Mouse (Mus musculus) embryonic facial prominence, embryonic 15.5 days (tissue): ENCODE data around the gene Sorbs2. TPM values are rescaled to one million over a fixed set of nuclear protein-coding genes. Genes with fewer than 3 reads are reported as not detected.

Experiments used
- ATAC-seq: fragments of 200-750 bp; cut with Nextera tagmentation; 2 replicates; pipeline ENCODE4 v1.8.0; 2017; ENCODE audit warnings: low read depth, moderate TSS enrichment; ENCODE audit not compliant: insufficient number of reproducible peaks, low FRiP score, low TSS enrichment
- H3K27ac ChIP-seq: fragments of 300-500 bp; sonication (generic); replicated peaks from 2 replicates; pipeline ENCODE4 v1.5.1; 2015; ENCODE audit warnings: mild to moderate bottlenecking, inconsistent platforms
- H3K27me3 ChIP-seq: fragments of 300-500 bp; sonication (generic); 2 replicates; pipeline ENCODE4 v1.6.1; 2015; ENCODE audit warnings: inconsistent platforms
- H3K36me3 ChIP-seq: fragments of 300-500 bp; sonication (generic); 2 replicates; pipeline ENCODE4 v1.6.1; 2015; ENCODE audit warnings: mild to moderate bottlenecking, inconsistent platforms
- H3K4me1 ChIP-seq: fragments of 300-500 bp; sonication (generic); 2 replicates; pipeline ENCODE4 v1.6.1; 2015; ENCODE audit warnings: inconsistent platforms
- H3K4me2 ChIP-seq: fragments of 300-500 bp; sonication (generic); replicated peaks from 2 replicates; pipeline ENCODE4 v1.6.1; 2015; ENCODE audit warnings: mild to moderate bottlenecking, inconsistent platforms
- H3K4me3 ChIP-seq: fragments of 300-500 bp; sonication (generic); replicated peaks from 2 replicates; pipeline ENCODE4 v1.5.1; 2015; ENCODE audit warnings: mild to moderate bottlenecking, inconsistent platforms
- H3K9ac ChIP-seq: fragments of 300-500 bp; sonication (generic); 2 replicates; pipeline ENCODE4 v1.6.1; 2015; ENCODE audit warnings: inconsistent platforms
- H3K9me3 ChIP-seq: fragments of 300-500 bp; sonication (generic); replicated peaks from 2 replicates; pipeline ENCODE4 v1.6.1; 2016; ENCODE audit warnings: inconsistent platforms
- WGBS: fragments of 180-500 bp; shearing (Covaris S2); methylation state at CpG from one replicate; pipeline ENCODE4 v1.1.7; 2015; 5-methylcytosine and 5-hydroxymethylcytosine counted together
- polyA plus RNA-seq: library from polyadenylated mRNA; unstranded; fragments of >200 nt; fragmentation: Nextera tagmentation; extraction: Ambion mirVana; gene quantifications from 2 replicates; pipeline ENCODE4 v1.2.1, GENCODE M21; 2015

Gene Sorbs2
- polyA plus RNA-seq, 1 experiment from 2014 or later, result 22.3 TPM

GRCm38 (mm10) chr8:45761053-45761452 lies 253.5 kb downstream of the Sorbs2 start:
- Histone ChIP-seq H3K9me3 (no peaks in the 10 kb centered on the region), H3K4me2 (no peak overlapping the region), H3K4me3 (no peak overlapping the region), H3K27me3 (no peaks in the 10 kb centered on the region), H3K27ac (no peak overlapping the region), H3K4me1 (peaks cover 6% of the 10 kb centered on the region; the same call in 1 of the 2 replicates), H3K36me3 (no peaks in the 10 kb centered on the region), H3K9ac (no peak overlapping the region)
- 76% methylated on average over 1 of the region's 1 CpGs for WGBS
- no peak for ATAC-seq

GRCm38 (mm10) chr8:45762982-45763689 lies 255.5 kb downstream of the Sorbs2 start:
- Histone ChIP-seq H3K27ac (no peak overlapping the region), H3K9ac (no peak overlapping the region), H3K27me3 (no peaks in the 10 kb centered on the region), H3K4me1 (peaks cover 6% of the 10 kb centered on the region; the same call in 1 of the 2 replicates), H3K9me3 (no peaks in the 10 kb centered on the region), H3K36me3 (no peaks in the 10 kb centered on the region), H3K4me2 (no peak overlapping the region), H3K4me3 (no peak overlapping the region)
- no peak for ATAC-seq
- 70% methylated on average over 15 of the region's 15 CpGs for WGBS

- no peak overlapping the region; the same call in 1 of the 2 replicates for H3K4me2 ChIP-seq
- H3K27me3 ChIP-seq, result no peaks in the 10 kb centered on the region
- H3K27ac ChIP-seq, result no peak overlapping the region
- H3K9me3 ChIP-seq, result no peaks in the 10 kb centered on the region
- peaks cover 6% of the 10 kb centered on the region; the same call in 1 of the 2 replicates for H3K4me1 ChIP-seq
- 61% methylated on average over 11 of the region's 11 CpGs for WGBS
- no peaks in the 10 kb centered on the region for H3K36me3 ChIP-seq
- peak; percentile 43; the same call in 1 of the 2 replicates for ATAC-seq
- H3K4me3 ChIP-seq, result no peak overlapping the region
- H3K9ac ChIP-seq, result no peak overlapping the region
Measured at GRCm38 (mm10) chr8:45763690-45764342, 256.2 kb downstream of the Sorbs2 start.

GRCm38 (mm10) chr8:45766138-45766537 lies 258.6 kb downstream of the Sorbs2 start:
- H3K36me3 ChIP-seq, result no peaks in the 10 kb centered on the region
- H3K4me2 ChIP-seq, result no peak overlapping the region
- no peak overlapping the region for H3K4me3 ChIP-seq
- H3K9ac ChIP-seq, result no peak overlapping the region
- no peaks in the 10 kb centered on the region for H3K27me3 ChIP-seq
- no peak overlapping the region for H3K27ac ChIP-seq
- WGBS, result 79% methylated on average over 11 of the region's 11 CpGs
- H3K9me3 ChIP-seq, result no peaks in the 10 kb centered on the region
- peaks cover 6% of the 10 kb centered on the region; the same call in 1 of the 2 replicates for H3K4me1 ChIP-seq
- no peak for ATAC-seq

- H3K4me1 ChIP-seq, result no peaks in the 10 kb centered on the region
- H3K27ac ChIP-seq, result no peak overlapping the region
- H3K36me3 ChIP-seq, result no peaks in the 10 kb centered on the region
- WGBS, result 73% methylated on average over 5 of the region's 5 CpGs
- H3K4me3 ChIP-seq, result no peak overlapping the region
- no peak overlapping the region for H3K9ac ChIP-seq
- H3K27me3 ChIP-seq, result no peaks in the 10 kb centered on the region
- no peak overlapping the region for H3K4me2 ChIP-seq
- ATAC-seq, result no peak
- no peaks in the 10 kb centered on the region for H3K9me3 ChIP-seq
Measured at GRCm38 (mm10) chr8:45774841-45775240, 267.3 kb downstream of the Sorbs2 start.

- H3K4me1 ChIP-seq, result no peaks in the 10 kb centered on the region
- no peaks in the 10 kb centered on the region for H3K27me3 ChIP-seq
- no peak overlapping the region for H3K27ac ChIP-seq
- no peaks in the 10 kb centered on the region for H3K36me3 ChIP-seq
- no peak for ATAC-seq
- no peaks in the 10 kb centered on the region for H3K9me3 ChIP-seq
- H3K4me3 ChIP-seq, result no peak overlapping the region
- H3K9ac ChIP-seq, result no peak overlapping the region
- WGBS, result 94% methylated on average over 7 of the region's 7 CpGs
- H3K4me2 ChIP-seq, result no peak overlapping the region
Measured at GRCm38 (mm10) chr8:45775481-45775880, 267.9 kb downstream of the Sorbs2 start.

- 86% methylated on average over 9 of the region's 9 CpGs for WGBS
- H3K27me3 ChIP-seq, result no peaks in the 10 kb centered on the region
- ATAC-seq, result no peak
- no peak overlapping the region for H3K4me2 ChIP-seq
- no peaks in the 10 kb centered on the region for H3K4me1 ChIP-seq
- H3K27ac ChIP-seq, result no peak overlapping the region
- H3K4me3 ChIP-seq, result no peak overlapping the region
- no peaks in the 10 kb centered on the region for H3K36me3 ChIP-seq
- no peaks in the 10 kb centered on the region for H3K9me3 ChIP-seq
- no peak overlapping the region for H3K9ac ChIP-seq
Measured at GRCm38 (mm10) chr8:45776366-45776765, 268.8 kb downstream of the Sorbs2 start.

GRCm38 (mm10) chr8:45776977-45777376 lies 269.4 kb downstream of the Sorbs2 start:
- Histone ChIP-seq H3K36me3 (no peaks in the 10 kb centered on the region), H3K4me1 (no peaks in the 10 kb centered on the region), H3K27me3 (no peaks in the 10 kb centered on the region), H3K9me3 (no peaks in the 10 kb centered on the region), H3K27ac (no peak overlapping the region), H3K4me2 (no peak overlapping the region), H3K4me3 (no peak overlapping the region), H3K9ac (no peak overlapping the region)
- WGBS, result 93% methylated on average over 7 of the region's 7 CpGs
- no peak for ATAC-seq

GRCm38 (mm10) chr8:45780585-45780984 lies 273.0 kb downstream of the Sorbs2 start:
- Histone ChIP-seq H3K4me3 (no peak overlapping the region), H3K27me3 (no peaks in the 10 kb centered on the region), H3K36me3 (no peaks in the 10 kb centered on the region), H3K4me1 (no peaks in the 10 kb centered on the region), H3K27ac (no peak overlapping the region), H3K9ac (no peak overlapping the region), H3K9me3 (no peaks in the 10 kb centered on the region), H3K4me2 (no peak overlapping the region)
- 45% methylated on average over 4 of the region's 4 CpGs for WGBS
- ATAC-seq, result no peak

- no peaks in the 10 kb centered on the region for H3K36me3 ChIP-seq
- H3K9me3 ChIP-seq, result no peaks in the 10 kb centered on the region
- no peak overlapping the region for H3K9ac ChIP-seq
- no peak overlapping the region for H3K4me2 ChIP-seq
- WGBS, result 89% methylated on average over 3 of the region's 3 CpGs
- H3K4me3 ChIP-seq, result no peak overlapping the region
- no peak overlapping the region for H3K27ac ChIP-seq
- no peaks in the 10 kb centered on the region for H3K27me3 ChIP-seq
- no peaks in the 10 kb centered on the region for H3K4me1 ChIP-seq
- no peak for ATAC-seq
Measured at GRCm38 (mm10) chr8:45788610-45789009, 281.0 kb downstream of the Sorbs2 start.

GRCm38 (mm10) chr8:45794847-45795246 lies 287.3 kb downstream of the Sorbs2 start:
- Histone ChIP-seq H3K27ac (no peak overlapping the region), H3K4me3 (no peak overlapping the region), H3K9ac (no peak overlapping the region), H3K36me3 (no peaks in the 10 kb centered on the region), H3K4me2 (no peak overlapping the region), H3K4me1 (no peaks in the 10 kb centered on the region), H3K9me3 (no peaks in the 10 kb centered on the region), H3K27me3 (no peaks in the 10 kb centered on the region)
- ATAC-seq, result no peak
- WGBS, result 89% methylated on average over 14 of the region's 14 CpGs
